Mouse (Mus musculus): Measurements from ENCODE around the gene Ptafr.
A peak's percentile ranks its signal among the peaks of the same experiment; 100 is the strongest.

Ptafr gene

DNA sequence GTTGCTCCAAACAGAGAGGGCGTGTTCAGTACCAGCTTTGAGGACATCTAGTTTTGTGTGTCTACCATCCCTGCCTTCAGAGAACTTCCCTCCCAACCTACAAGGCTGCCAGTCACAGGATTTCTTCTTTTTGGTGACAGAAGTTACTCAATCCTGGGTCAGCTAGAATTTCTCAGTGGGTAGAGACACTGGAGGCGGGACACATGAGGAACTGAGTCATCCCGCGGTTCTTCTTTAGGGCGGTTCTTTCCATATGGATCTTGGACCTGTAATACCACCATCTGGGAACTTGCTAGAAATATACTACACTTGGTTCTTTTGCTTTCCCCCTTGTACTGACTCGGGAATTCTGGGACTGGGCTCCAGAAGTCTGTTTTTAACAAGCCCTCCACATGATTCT is 54.0 kb downstream of the Ptafr start:
- peak; percentile 46 for DNase-seq (ENCODE audit: low spot score)

DNA sequence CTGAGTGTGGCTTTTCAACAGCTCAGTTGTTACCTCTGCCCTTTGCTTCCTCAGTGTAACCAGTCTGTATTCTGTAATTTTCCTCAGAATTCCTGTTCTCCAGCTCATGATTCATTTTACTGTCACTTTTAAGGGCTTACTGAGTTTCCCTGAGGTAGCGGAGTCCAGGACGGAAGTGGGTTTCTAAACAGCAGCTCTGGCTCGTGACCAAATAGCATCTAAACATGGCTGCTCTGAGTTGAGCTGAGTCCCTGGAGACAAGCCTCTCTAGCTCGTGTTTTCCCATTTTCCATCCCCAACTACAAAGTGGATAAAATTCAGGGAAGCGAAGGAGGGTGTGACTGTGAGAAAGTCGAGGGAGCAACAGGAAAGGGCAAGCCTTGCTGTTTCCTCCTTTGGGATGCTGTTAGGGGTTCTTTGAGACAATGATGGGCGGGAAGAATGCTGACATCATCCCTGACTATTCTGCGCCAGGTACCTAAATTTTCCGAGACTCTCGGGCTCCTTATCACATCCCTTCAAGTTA is 55.0 kb downstream of the Ptafr start:
- no peak for DNase-seq (ENCODE audit: low spot score)

DNA sequence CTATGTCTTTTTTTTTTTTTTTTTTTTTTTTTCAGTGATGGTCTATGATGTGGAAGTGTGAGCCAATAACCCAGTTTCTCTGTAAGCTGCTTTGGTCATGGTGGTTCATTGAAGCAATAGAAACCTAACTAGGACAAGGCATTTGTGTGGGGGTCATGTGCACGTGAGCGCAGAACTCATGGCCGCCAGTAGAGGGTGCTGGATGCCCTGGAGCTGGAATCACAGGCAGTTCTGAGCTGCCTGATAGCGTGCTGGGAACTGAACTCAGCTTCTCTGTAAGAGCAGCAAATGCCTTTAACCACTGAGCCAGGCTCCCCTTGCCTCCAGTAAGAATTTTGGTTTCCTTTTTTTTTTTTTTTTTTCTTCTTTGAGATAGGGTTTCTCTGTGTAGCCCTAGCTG is 56.3 kb downstream of the Ptafr start:
- DNase-seq (ENCODE audit: low spot score): no peak

DNA sequence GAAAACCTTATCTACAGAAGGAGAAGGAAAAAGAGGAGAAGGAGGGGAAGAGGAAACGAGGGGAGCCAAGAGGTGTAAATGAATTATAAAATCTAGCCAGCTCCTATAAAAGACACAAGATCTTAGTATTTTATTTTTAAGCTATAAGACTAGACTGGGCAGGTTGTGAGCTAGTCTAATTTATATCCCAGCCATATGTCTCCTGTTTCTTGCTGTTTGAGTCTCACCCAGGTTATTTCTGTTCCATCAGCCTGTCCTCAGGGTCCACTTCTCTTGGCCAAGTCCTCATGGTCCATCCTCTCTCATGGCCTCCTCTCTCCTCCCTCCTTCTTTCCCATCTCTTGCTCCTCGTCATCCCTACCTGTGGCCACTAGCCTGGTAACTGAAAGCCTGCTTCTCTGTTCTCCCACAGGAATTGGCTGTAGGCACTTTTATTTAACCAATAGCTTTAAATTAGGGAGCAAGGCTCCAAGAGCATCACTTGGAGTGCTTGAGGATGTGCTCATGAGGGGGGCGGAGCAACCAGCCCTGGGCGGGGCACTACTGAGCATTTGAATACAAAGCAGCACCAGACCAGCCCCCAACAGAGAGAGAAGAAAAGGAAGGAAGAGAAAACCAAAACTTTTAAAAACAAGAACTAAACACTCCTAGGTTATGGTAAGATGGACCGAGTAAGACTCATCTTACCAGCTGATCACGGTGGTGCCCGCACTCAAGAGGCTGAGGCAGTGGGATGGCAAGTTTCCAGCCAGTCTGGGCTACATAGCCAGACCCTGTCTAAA is 57.6 kb downstream of the Ptafr start:
- no peak for DNase-seq (ENCODE audit: low spot score)

DNA sequence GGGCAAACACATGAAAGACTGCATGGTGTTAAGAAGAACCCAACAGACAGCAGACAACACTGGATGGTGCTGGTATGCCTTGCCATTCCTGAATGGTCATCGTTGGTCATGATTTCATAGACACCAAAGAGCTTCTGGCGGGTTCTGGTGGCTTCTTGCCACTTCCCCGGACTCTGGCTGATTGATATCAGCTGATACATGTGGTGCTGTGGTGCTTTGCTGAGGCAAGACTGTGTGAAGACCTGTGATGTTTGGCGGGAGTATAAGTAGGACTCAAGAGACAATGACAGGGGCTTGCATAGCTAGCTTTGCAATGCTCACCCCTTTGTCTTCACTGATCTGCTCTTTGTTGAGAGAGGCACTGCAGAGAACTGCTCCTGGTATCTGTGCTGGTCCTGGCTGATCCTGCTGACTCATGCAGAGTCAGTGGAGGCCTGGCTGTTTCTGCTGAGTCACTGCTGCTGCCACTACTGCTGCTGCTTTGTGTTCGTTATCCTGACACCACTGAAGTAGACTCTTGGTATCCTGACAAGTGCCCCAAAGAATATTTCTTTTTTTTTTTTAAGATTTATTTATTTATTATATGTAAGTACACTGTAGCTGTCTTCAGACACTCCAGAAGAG is 60.3 kb downstream of the Ptafr start:
- no peak for DNase-seq (ENCODE audit: low spot score)

DNA sequence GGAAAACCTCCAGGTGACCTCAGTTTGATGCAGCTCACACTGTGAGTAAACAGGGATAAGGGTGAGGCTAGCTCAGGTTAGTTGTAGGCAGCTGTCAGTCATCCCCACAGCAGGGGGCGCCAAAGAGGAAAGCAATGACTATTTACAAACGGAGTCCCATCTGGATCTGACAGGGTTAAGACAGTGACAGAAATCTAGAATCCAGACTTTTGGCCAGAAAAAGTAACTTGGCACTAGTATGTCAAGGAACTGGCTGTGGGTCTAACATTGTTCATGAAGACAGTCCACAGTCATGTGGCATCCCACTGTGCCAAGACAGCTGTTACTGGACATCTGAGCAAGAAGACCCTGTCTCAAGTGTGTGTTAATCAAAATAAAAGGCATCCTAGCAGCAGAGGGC is 65.0 kb downstream of the Ptafr start:
- DNase-seq (ENCODE audit: low spot score): no peak

Data from layer of hippocampus, adult 11-12 months (tissue).